Mouse (Mus musculus) layer of hippocampus, postnatal 36 days (tissue): ENCODE data around the gene Dalrd3. TPM values are rescaled to one million over a fixed set of nuclear protein-coding genes. Genes with fewer than 3 reads are reported as not detected.

Source experiments
- DNase-seq, 2 experiments: peaks; one replicate each; pipeline ENCODE4 v3.0.0; 2022
- total RNA-seq, 2 experiments: library from RNA; stranded (reverse); gene quantifications; 2 replicates each; pipeline ENCODE4 v1.2.3; 2021

Gene Dalrd3
- total RNA-seq: 100 to 1,000 TPM in 1 of 2 experiments, 10 to 100 TPM in 1; 98.7 to 109 TPM

GRCm38 (mm10) chr9:108569381-108570206 lies at the start of gene Dalrd3:
Gene Dalrd3, plus strand, starts transcription at chr9:108569886.
- DNase-seq: peak; percentile 87 to 89

DNA sequence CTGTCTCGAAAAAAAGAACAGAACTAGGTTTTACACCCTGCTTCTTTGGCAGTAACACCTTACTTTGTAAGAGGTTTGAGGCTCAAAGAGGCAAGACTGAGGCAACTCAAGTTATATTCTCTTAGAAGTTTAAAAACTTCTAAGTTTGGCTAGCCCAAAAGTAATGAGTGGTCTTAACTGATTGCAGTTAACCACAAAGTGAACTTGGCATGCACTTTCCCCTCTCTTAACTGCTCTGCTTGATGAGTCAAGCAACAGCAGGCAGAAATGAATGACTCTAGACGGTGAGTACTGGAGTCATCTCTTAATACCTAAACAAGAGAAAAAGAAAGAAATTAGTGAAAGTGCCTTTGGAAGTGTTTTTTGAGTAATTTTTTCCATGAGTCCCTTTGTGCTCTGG lies 48.1 kb upstream of the Dalrd3 start:
- DNase-seq: no peak

GRCm38 (mm10) chr9:108523341-108523740 lies 46.3 kb upstream of the Dalrd3 start:
- no peak for DNase-seq

DNA sequence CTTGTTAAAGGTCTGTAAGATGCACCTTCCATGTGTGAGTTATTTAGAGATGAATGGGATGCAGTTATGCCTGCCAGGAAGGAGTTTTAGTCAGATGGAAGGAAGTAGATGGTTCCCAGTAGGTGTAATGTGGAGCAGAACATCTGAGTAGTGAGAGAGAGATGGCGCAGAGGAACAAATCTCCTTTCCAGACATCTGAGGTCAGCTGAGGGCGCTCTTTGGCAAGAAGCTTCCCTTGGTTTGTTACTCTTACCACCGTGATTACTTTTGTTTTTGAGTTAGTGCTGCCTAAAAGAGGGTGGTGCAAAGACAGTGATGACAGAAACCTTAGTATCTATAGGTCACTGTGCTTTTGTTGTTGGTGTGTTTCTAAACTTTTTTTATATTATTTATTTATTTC lies 44.3 kb upstream of the Dalrd3 start:
- DNase-seq: no peak

- DNase-seq: no peak
Observed at GRCm38 (mm10) chr9:108530954-108531353, 38.7 kb upstream of the Dalrd3 start.

DNA sequence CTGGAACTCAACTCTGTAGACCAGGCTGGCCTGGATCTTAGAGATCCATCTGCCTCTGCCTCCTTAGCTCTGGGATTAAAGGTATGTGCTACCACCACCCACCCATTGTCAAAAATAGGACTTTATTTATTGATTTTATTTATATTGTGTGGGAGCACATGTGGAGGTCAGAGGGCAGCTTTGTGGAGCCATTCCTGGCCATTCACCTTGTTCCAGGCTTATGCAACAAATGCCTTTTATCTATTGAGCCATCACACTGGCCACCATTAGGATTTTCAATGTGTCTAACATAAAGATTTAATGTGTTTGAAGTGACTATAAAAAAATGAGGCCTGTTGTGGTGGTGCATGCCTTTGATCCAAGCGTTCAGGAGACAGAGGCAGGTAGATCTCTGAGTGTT lies 38.2 kb upstream of the Dalrd3 start:
- no peak for DNase-seq

- DNase-seq: no peak
Observed at GRCm38 (mm10) chr9:108540846-108541245, 28.8 kb upstream of the Dalrd3 start.

DNA sequence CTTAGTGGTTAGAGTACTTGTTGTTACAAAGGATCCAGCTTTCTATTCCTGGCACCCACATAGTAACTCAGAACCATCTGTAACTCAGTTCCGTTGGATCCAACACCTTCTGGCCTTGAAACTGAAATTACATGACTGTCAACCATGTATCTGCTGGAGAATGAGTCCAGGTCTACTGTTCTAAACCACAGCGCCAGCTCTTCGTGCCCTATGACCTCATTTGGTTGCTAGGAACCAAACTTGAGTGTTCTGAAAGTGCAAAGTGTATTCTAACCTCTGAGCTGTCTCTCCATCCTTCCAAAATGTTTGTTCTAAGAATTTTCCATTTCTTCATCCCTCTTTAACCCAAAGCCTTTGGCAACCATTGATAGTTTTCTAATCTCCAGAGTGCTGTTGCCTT lies 23.7 kb upstream of the Dalrd3 start:
- DNase-seq: no peak

DNA sequence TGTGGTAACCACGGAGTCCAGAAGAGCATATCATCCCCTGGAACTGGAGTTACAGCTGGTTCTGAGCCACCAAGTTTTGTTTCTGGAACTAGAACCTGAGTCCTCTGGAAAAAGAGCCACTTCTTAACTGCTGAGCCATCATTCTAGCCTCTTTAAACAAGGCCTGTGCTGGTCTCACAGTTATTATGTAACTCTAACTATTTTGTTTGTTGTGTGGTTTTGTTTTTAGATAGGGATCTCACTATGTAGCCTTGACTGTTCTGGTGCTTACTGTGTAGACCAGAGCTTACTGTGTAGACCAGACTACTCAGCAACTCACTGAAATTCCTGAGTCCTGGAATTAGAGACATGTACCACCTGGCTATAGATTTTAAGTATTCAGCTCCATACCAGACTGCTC lies 22.8 kb upstream of the Dalrd3 start:
- no peak for DNase-seq

DNA sequence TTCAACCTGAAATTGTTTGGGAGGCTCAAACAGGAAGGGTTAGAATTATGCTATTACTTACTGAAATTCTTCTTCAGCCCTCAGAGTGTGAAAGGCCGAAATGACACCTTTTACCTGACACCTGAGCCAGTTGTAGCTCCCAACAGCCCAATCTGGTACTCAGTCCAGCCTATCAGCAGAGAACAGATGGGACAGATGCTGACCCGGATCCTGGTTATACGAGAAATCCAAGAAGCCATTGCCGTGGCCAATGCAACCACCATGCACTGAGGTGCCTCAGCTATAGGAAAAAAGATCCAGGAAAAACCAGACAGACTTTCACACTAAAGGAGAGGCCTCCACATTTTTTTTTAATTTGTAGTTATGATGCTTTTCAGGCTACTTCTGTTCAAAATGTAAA lies 10.5 kb upstream of the Dalrd3 start:
- DNase-seq: no peak

DNA sequence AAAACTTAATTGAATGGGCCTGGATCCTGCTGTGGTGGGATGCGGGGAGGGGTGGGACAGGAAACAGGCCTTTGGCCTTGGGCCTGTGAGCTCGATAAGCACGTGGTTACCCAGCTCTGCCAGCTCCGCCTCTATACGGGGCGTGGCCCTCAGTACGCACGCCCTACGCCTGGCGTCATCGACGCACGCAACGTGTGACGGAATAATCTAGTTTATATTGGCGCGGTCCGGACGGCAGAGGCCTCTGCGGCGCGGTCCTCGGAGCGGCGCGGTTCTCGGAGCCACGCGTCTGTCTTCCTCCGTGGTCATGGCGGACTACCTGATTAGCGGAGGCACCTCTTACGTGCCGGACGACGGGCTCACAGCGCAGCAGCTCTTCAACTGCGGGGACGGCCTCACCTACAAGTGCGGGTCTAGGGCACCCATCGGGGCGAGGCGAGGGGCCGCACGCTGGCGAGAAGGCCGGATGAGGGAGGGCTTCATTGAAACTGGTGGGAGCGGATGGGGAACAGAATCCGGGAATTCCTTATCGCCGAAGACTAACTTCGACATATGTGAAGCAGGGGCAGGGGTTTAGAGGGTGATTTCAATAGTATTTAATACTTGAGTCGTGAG lies 9.4 kb upstream of the Dalrd3 start, which contains the start of gene Impdh2:
Gene Impdh2, plus strand, starts transcription at position 60 of the 615 bp plus-strand sequence.
- peak; percentile 94 for DNase-seq

DNA sequence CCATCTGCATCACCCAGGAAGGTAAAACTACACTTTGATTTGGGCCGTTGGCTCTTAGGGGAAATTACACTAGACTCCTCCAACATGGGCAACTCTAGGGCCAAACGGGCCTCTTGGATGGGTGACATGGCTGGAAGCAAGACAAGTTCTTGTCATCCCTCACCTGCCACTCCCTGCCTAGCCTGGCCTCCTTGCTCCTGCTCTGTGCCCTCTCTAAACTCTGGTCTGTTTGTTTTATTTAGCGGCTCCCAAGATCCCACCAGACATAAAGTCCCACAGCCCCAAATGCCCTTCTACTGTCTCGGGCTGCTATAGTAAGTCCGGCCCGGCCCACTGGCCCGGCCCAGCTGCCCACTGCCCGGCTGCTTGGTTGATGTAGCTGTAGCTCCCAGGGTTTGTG lies 6.0 kb upstream of the Dalrd3 start:
- DNase-seq: no peak

DNA sequence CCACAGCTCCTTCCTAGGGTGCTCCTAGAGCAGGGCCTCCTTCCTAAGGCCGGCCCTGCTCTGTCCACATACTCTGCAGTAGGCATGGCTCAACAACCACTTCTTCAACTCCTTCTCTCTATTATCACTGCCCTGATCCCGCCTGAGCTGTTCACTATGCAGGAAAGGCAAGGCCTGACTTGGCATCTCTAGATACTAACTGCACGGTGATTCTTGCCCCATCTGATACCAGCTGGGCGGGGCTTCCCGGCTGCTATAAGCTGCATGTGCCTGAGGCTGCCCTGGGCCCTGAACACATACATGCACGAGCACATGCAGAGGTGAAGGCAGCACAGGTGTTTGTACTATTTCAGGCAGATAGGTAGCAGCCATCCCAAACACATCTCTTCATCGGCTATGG lies 5.6 kb upstream of the Dalrd3 start:
- no peak for DNase-seq

GRCm38 (mm10) chr9:108565881-108566814 lies 3.5 kb upstream of the Dalrd3 start:
- no peak for DNase-seq

DNA sequence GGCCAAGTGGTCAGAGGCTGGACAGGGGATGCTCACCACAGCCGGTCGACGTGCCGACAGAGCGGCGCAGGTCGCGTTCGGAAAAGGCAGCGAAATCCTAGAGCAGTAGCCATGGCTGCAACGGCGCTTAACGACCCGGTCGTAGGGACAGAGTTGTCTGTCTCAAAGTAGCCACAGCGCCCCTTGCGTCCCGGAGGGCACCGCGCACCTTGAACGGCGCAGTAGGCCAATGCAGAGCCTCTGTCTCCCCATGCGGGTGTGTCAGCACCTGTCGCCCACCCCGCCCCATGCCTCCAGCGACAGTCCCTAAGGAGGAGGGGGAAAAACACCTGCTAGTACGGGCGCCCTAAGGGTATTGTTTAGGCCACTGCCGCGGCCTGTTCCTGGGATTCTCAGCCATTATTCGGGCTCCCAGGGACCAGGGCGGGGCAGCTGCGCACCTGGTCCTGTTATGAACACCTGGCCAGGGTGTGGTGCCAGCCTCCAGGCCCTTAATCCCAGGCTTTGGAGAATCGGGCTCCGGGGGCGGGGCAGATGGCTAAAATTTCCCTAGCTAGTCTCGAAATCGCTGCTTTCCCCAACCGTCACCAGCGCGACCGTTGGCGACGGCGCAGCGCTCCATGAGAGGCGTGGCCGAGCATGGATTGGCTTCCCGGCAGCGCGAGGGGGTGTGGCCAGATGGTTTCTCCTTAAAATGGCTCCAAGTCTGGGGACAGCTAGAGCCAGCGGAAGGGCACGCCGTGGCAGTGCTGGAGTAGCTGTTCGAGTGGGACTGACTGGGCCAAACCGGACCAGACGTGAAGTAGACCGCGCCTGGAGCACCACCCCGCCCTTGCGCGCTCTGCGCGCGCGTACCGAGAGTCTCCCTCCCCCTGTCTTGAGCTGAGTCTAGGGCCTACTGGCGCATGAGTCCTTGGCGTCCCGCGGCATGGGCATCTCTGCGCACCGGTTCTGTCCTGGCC lies 2.6 kb upstream of the Dalrd3 start, which contains the start of gene Ndufaf3:
Gene Ndufaf3, minus strand, starts transcription at position 620 of the 962 bp plus-strand sequence.
- peak; percentile 96 for DNase-seq

DNA sequence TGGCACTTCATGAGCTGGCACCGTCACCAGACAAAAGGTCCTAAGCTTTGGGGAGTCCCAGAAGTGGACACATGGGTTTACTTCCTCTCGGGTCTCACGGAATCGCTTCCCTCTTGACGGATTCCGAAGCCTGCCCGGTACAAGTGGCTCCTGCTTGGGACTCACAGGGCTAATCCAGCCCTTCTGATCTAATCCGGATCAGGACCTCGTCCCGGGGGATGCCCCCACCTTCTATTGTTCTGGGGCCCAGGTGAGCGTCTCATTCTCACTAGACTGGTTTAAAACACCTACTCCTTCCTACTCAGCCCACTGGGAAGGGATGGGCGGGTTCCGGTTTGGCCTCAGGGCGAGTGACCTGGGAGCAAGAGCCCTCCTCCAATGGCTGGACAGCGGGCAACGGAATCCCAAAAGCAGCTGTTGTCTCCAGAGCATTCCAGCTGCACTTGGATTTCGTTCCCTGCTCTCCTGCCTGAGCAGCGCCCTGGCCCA lies 1.7 kb upstream of the Dalrd3 start:
- DNase-seq: no peak

DNA sequence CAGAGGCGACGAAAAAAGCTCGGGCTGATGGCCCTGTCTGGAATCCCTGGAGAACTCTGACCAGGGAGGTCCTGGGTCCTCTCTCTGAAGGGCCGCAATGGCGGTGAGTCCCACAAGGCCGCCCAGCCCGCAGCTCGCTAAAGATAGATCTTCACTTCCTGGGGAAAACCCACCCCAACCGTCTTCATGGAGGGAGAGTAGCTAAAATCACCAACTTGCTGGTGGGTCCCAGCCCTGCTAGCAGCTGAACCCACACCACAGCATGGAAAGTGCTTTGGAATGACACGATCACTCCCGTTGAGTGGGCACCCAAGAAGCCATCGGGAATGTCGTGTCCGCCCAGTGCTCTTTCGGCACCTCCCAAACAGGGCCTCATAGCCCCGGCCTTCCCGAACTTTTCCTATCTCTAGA lies 1.2 kb upstream of the Dalrd3 start:
- no peak for DNase-seq

GRCm38 (mm10) chr9:108570207-108570896 lies 666 bp downstream of the Dalrd3 start:
- DNase-seq: peak in 1 of 2 experiments; percentile 69

- no peak for DNase-seq
Observed at GRCm38 (mm10) chr9:108571401-108571973, 1.8 kb downstream of the Dalrd3 start.

- no peak for DNase-seq
Observed at GRCm38 (mm10) chr9:108572321-108572720, 2.6 kb downstream of the Dalrd3 start.
